Mouse (Mus musculus) embryonic fibroblast, embryonic 13.5 days (primary cell): ENCODE data around the gene Med11.

ENCODE experiments used
- CTCF ChIP-seq: IDR thresholded peaks from 2 replicates; pipeline ENCODE4 v1.5.1; 2011; ENCODE audit warnings: mild to moderate bottlenecking, control low read depth, low read length, moderate library complexity, borderline replicate concordance; ENCODE audit not compliant: insufficient read depth
- POLR2A ChIP-seq: IDR thresholded peaks from 2 replicates; pipeline ENCODE4 v1.6.1; 2011; ENCODE audit warnings: low read depth, mild to moderate bottlenecking, control low read depth, low read length, moderate library complexity

GRCm38 (mm10) chr11:70485498-70485897 is 33.8 kb downstream of the Med11 start:
- TF ChIP-seq CTCF: no peak
- no peak for TF ChIP-seq POLR2A
